Mouse (Mus musculus) right cerebral cortex, adult 18-20 months (tissue): Measurements from ENCODE around the gene Ppp1r3g.

Source experiments
- DNase-seq: peaks from one replicate; pipeline ENCODE4 v3.0.0; 2022; ENCODE audit warnings: mixed read lengths

Ppp1r3g gene

DNA sequence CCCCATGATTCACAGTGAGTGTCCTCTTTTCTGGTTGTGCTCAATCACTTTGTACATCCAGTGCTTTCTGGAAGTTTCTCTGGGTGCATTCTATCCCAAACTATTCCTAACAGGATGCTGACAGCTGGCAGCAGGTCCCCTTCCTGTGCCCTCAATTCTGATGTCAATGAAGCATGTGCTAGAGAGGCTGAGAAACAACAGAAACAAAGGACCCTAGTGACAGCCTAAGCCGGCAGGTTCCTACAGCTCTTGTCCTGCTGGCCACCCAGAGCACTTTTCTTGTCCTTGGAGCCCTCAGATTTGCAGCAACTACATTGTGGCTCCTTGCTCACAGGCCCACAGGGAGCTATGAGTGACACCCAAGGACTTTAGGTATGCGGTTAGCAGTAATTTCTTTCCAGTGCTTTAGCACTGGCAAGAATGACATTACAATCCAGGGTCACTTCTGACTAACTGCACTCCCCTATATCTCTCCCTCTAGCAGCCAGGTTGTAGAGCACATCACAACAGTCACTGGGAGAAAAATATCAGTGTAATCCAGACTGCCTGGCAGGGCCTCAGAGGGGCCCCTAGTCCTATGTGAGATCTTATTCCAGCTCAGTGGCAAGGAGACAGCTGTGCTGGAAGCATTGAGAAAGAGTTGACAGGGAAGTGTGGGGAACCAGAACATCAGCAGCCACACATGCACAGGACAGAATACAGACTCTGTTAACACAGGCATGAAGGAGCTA lies 37.2 kb downstream of the Ppp1r3g start:
- no peak for DNase-seq

DNA sequence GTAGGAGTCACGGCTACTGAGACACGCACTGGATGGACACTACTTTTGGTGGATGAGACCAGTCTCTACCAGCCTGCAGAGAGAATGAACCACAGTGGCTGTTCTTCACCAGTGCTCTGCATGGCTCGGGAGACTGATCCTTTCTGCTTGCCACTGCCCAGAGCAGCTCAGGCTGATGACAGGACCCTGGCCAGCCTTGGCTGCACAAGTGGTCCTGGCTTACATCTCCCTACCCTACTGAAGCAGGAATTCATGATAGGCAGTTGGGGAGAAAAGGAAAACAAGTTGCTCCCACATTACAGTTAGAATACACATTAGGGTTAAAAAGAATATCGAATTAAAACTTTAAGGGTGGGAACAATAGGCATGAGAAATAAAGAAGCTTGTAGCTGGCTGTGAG lies 39.0 kb downstream of the Ppp1r3g start:
- DNase-seq: no peak

DNA sequence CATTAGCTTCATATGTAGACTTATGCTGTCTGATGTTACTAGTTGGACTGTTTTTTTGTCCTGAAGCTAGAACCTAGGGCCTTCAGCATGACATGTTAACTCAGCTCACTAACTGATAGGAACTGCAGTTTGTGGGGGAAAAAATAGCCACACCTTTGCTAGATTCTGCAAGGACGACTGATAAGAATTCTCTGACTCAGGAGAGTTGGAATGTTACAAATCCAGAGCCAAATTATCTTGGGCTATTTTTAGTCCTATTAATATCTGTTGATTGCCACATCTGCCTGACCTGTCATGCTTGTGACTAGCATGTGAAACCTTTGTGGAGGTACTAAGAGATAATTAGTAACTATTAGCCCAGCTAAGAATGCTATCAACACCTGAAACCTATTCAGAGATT lies 42.2 kb downstream of the Ppp1r3g start:
- DNase-seq: no peak

GRCm38 (mm10) chr13:36009981-36010380 lies 51.3 kb downstream of the Ppp1r3g start:
- no peak for DNase-seq

GRCm38 (mm10) chr13:36015636-36016035 lies 57.0 kb downstream of the Ppp1r3g start:
- no peak for DNase-seq

DNA sequence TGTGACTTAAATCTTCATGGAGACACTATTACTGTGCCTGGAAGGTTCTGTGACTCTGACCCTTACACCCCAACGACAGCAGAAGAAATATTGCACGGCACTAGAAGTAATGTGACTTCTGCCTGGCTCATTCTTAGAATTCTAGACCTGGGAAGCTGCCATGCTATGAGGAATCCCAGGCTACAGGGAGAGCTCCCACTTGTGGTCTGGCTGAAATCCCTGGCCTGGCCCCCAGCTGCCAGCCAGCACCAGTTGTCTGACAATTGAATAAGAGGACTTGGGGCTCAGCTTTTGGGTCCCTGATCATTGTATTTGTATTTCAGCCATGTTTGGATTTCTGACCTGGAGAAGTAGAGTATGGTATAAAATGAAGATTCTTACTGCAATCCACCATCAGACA lies 59.4 kb downstream of the Ppp1r3g start:
- no peak for DNase-seq

GRCm38 (mm10) chr13:36019309-36020274 lies 61.0 kb downstream of the Ppp1r3g start:
- peak; percentile 79 for DNase-seq
